Mouse (Mus musculus) hematopoietic stem cell, adult 5-6 weeks (primary cell): ENCODE measurements around the gene Camta1. TPM values are rescaled to one million over a fixed set of nuclear protein-coding genes. Genes with fewer than 3 reads are reported as not detected.
"Not testable (repeated sequence)": the region's sequence is repeated elsewhere in the genome, so short reads cannot be mapped to it uniquely, and the experiment has no call there.

Experiments
- ATAC-seq, 2 experiments: fragments of 125-278 bp in 1 of 2; replicated peaks in 1 of 2; 2 replicates each; pipeline ENCODE4 v1.8.0; 2016 to 2017; ENCODE audit warnings: inconsistent platforms in 2 of 2, mild to moderate bottlenecking in 2 of 2, moderate number of reproducible peaks in 2 of 2, low read depth in 1 of 2, moderate TSS enrichment in 1 of 2; ENCODE audit not compliant: low FRiP score in 2 of 2, poor library complexity in 2 of 2, severe bottlenecking in 2 of 2, insufficient read depth in 1 of 2, low TSS enrichment in 1 of 2
- total RNA-seq: library from RNA; stranded (forward); fragments of 172-1452, 232-1000 nt; gene quantifications from 2 replicates; pipeline ENCODE4 v1.2.3, GENCODE M21; 2017

Camta1 gene
- total RNA-seq, 1 experiment from 2014 or later: 11.6 TPM

DNA sequence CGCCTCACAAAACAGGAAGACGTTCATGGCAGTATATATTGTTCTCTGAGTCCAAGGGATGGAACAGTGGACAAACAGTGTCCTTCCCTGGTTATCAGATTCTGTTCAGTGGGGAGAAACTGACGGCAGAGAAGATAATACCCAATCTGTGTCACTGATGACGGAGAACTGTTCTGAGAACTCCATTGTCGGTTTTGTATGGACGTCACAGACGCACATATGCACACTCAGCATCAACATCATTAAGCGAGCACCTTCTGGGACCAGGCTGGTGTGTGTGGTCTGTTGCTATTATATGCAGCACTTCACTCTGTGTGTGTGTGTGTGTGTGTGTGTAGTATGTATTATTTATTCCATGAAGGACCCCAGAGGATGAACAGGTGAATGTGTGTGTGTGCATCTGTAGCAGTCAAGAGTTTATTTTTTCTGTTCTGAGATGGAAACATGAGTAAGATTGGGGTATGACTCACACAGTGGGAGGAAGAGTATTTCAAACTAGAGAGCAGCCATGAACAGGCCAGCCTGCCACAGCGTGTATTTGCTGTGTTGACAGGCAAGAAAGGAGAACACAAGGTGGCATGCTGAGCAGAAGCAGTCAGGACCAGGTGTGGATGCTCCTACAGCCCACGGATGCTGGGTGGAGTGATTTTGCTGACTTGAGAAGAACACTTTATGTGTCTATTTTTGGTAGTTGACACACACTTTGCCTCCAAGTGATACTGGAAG lies 946.3 kb downstream of the Camta1 start:
- ATAC-seq: no peak

DNA sequence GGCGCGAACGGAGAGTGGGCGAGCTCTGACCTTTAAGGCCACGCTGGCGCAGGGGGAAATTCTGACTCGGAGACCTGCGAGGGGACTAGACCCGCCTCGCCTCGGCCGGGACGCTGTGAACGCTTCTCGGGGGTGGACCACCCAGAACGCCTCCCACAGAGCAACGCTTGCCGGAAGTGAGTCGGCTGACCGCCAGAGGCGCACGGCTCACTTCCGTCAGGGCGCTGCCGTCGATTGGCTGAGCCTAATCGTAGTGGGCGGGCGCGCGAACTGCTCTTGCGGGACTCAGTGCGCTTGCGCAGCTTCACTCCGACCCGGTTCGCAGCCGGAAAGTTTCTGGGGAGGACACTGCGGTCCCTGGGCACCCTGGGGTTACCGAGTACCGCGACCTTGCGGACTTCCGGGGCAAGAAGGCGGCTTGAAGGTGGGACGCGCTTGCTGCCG lies 947.4 kb downstream of the Camta1 start, which contains the start of the genes Park7 and Tnfrsf9:
Gene Park7, minus strand, starts transcription at position 148 of the 444 bp plus-strand sequence.
Gene Tnfrsf9, plus strand, starts transcription at position 273 of the 444 bp plus-strand sequence.
- ATAC-seq: peak; percentile 85 to 89

DNA sequence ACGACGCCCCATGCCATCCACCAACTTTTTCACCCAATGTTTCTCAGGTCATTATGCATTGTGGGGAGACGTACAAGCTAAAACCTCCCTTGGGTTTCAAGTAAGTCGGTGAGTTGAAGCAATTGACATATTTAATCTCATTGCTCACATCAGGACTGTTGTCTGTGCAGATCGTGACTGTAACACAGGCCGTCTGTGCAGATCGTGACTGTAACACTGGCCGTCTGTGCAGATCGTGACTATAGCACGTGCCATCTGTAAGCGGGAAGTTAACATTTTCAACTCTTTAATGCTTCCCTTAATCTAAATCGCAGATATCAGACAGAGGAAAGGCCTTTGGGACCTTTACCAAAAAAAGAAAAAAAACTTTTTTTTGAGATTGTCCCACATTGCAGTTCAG lies 947.9 kb downstream of the Camta1 start:
- ATAC-seq: no peak

DNA sequence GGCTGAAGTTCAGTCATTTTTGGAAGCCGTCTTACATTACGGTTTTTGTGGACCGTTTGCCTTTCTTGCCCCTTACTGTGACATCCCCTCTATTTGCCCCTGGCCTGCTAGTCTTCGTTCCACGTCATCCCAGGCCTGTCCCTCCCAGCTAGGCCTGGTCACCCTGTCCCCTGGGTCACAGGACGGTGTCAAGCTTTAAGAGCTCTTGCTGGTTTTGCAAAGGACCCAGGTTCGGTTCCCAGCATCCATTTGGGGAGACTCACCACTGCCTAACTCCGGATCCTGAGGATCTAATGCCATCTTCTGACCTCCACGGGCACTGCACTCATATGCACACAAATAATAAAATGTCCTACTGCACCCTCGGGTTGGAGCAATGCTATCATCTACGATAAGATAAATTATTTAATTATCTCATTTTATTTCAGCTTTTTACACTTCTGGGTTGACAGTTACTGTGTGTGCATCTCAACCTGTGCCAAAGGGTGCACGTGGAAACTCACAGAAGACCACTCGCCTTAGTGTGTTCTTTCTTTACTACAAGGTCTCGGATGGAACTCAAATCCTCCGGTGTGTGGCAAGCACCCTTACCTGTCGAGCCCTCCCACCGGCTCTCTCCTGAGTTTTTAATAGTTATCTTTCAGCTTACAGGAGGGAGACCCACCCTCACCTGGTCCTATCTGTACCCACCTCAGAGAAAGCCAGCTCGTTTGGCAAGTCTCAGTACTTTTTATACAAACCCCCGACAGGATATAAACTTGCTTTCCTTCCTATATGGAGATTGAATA lies 951.3 kb downstream of the Camta1 start:
- ATAC-seq: no peak

DNA sequence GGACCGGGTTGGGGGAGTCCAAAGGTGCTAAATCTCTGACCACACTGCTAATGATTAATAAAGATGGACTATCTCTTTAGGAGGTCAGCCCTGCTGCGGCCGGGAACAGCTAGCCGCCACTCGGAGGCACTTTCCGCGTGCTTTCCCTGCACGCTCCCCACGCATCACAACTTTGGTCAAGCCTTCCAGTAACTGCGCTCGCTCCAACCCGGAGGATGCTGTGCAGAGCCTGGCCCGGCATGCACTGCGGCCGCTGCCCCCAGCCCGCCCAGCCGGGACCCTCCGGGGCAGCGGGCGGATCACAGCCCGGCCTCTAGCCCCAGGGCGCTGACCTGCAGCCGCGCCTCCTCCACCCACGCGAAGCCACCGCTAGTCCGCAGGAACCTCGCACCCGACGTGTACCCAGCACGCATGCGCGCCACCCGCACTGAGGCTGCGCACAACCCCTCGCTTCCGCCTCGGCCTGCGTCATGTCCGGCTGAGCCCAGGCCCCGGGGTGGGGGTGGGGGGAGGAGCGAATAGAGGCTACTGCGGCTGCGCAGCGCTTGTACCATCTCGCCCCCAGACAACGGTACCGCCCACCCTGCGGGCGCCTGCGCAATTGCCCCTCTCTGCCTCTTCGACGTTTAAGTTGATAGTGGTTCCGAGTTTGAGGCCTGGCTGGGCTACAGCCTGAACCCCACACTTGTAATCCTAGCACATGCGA lies 952.1 kb downstream of the Camta1 start:
- ATAC-seq: peak; percentile 70 to 79

DNA sequence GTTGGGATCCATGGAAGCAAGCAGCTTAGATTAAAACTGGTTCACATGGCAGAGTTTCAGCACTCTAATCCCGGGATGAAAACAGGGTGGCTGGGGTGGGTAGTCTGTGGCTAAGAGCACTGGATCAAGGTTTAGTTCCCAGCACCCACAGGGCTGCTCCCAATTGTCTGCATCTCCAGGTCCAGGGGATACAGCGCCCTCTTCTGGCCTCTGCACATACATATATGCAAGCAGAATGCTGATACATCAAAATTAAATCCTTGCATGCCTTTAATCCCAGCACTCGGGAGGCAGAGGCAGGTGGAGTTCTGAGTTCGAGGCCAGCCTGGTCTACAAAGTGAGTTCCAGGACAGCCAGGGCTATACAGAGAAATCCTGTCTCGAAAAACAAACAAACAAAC lies 953.2 kb downstream of the Camta1 start:
- ATAC-seq: not testable (repeated sequence)

DNA sequence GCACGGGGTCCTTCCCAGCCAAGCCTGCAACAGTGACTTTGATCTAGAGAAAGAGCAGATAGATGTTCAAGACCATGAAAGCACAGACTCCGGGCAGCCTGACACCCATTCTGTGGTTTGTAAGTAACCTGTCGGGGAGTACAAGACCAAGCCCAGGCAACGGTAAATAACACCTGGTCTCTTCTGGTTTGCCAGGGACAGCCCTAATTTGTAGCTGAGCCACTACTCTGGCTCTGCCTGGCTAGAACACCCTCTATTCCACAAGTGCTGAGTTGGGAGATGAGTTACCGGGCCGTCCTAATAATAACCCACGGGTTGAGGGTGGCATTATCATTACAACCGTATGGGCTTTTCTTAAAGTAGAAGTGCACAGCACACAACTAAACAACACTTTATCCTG lies 954.6 kb downstream of the Camta1 start:
- no peak for ATAC-seq

DNA sequence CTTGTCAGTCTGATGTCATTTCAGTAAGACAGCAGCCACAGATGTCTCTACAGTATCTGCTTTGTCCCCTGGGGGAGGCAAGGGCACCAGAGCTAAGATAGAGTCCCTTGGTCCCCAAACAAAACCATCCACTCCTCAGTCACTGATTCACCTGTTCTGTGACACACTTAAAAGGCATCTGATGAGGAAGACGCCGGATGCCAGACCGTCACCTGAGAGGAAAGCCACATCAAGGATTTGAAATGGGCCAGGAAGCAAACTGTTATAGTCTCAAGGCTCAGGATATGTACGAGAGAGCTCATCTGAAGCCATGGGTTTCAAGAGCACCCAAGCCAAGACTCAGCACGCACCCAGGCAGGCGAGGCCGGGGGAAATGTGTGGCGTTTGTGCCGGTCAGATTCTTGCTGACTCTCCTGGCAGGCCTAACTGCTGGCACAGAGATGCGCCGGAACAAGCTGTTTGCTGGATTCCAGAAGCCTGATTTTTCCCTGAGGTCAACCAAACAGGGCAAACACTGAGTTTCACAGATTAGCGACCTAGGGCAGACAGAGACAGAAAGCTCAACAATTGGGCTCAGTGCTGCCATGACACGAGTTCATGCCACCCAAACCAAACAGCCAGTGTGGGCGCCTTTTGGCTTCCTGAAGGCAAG lies 958.5 kb downstream of the Camta1 start:
- ATAC-seq: no peak

DNA sequence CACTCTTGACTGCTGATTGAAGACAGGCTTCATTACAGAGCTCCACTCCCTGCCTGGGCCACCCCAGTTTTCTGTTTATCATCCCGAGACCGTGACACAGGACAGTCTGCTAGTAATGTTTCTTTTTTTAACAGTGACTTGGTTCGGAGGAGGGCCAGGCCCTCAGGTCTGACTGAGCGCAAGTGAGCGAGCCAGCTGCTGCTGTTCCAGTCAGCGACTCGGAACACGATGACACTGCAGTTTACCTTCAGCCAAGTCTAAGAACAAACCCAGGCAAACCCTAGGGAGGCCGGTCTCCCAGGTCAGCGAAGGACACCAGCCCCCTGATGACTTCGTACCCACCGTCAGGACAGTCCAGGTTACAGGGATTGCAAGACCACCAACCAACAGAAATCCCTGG lies 959.6 kb downstream of the Camta1 start:
- no peak for ATAC-seq

DNA sequence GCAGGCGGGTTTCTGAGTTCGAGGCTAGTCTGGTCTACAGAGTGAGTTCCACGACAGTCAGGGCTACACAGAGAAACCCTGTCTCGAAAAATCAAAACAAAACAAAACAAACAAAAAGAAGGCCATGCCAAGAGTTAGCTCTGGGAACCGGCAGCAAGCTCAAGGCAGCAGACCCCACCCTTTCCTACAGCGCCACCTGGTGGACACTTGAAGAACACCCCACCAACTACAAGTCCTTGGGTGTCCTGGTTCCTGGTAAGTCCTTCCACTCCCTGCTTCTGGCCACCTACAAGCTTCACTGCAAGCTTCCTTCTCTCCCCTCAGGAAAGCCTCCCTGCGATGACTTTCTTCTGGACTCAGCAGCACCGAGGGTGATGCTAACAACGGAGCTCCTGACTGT lies 960.0 kb downstream of the Camta1 start:
- peak; percentile 25 to 61; a peak in 1 of 4 replicates for ATAC-seq

DNA sequence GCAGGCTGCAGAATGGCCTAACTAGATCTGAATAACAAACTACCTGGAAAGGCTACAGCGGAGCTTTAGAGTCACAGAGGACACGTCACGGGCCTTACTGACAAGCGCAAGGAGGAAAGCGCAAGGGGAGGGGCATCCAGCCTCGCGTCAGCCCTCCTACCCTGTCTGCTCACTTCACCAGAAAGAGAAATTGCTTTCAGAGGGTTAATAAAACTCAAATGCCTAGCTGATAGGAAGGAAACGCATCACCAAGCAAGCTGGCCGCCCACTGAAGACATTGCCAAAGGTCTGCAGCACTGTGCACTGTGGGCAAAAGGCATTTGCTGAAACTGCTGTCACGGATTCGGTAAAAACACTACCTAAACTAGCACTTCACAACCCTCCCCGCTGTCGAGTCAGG lies 961.2 kb downstream of the Camta1 start:
- ATAC-seq: no peak

DNA sequence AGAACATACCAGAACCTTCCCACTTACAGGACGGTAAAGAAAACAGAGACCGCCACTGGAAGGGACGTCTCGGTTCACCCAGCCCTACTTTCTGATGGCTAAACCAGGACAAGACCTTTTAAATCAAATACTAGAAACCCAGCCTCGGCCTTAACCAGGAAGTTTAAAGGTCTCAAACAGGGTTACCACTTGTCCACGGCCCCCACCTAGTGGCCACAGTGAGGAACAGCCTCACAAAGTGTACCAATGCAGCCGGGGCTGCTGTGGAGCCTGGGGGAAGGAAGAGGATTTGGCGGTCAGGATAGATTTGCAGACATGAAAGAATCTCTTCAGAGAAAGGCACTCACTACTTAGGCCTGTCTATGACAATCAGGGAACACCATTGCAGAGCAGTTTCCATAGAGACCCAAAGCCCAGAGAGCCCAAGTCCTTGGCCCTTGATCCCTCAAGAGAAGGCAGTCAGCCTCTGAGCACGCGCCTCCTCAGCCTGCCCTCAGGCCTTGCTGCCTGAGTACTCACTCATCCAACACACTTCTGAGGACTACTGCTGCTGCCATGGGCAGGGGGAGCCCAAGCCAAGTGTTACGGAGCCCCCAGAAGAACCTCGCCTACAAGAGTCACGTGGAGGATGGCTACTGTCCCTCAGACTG lies 962.8 kb downstream of the Camta1 start:
- ATAC-seq: peak; percentile 84 to 86

DNA sequence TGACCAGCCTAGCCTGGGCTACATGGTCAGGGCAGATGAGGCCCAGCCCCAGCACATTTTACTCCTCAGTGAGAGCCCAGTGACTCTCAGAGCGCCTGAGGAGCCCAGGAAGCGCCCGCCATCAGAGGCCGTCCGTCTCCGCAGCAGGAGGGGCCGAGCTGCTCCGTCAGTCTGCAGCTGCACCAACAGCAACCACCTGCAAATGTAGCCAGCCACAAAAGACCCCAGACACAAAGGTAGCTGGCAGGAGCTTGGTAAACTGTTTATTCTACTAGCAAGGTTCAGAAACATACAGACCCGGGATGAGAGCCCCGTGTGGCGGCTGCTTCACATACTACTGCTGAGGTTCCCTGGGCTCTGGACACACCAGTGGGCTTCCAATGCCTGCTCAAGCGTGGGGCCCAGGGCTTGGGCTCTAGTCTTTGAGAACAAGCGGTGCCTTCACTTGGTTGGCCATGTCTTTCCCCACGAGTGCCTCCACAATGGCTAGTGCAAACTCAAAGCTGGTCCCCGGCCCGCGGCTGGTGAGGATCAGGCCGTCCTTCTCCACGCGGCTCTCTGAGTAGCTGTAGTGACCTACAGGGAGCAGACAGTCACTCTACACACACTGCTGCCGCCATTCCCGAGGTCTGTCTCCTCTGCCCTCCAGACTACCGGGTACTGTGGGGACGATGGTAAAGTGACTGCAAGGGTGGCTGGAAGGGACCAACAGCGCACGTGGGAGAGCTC lies 964.6 kb downstream of the Camta1 start:
- no peak for ATAC-seq

DNA sequence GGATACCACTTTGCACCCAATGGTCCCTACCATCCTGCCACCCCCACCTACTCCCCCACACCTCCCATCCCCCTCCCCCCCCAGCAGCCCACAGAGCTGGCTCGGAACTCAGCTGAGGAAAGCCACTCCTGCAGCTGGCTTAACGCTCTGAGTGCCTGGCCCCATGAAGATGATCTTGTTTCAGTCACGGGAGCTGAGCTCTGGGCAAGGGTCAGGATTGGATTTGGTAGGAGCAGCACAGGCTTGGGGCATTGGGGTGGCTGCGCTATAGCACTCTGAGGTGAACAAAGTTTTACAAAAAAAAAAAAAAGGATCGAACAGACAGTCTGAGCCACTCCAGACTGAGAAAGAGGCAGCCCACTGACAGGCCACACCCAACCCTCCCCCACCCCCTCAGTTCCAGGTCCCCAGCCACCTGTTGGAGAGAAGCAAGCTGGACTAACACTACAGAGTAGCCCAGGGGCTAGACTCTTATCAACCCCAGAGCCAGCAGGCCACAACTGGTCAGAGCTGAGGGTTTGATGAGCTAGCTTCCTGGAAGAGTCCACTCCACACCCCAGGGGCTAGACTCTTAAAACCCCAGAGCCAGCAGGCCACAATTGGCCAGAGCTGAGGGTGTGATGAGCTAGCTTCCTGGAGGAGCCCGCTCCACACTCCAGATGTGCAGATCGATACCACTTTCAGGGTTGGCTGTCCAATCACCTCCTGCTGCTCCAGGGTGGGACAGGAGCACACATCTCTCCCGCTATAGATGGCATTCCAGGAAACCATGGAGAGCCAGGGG lies 966.8 kb downstream of the Camta1 start:
- ATAC-seq: no peak

DNA sequence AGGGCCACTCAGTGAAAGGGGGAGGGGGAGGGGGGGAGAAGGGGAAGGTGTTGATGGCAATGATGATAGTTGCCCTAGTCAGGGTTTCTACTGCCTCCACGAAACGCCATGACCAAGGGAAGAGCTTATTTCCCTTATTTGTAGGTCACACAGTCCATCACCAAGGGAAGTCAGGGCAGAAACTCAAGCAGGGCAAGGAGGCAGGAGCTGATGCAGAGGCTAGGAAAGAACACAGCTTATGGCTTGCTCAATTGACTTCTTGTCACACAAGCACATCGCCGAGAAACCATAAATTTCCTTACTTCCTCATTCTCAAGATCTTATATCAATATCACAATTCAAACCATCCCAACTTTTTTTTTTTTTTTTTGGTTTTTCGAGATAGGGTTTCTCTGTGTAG lies 970.4 kb downstream of the Camta1 start:
- ATAC-seq: peak in 1 of 2 experiments; percentile 29; a peak in 1 of 4 replicates

DNA sequence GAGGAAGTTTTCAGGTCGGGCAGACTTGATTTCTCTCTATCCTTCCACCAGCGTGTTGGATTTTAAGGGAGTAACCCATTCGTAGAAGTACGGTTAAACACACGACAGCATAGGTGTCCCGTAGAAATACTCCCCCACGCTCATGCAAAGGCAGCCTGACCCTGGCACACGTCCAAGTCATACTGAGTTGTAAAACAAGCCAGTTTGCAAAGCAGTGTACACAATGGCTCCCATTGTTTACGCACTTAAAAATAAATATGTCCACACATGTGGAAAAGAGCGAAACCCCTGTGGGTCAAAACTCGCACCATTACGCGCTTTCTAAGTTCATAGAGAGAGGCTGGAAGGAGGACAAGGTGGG lies 971.7 kb downstream of the Camta1 start:
- ATAC-seq: no peak
